19 mouse cellular contexts compared by ENCODE assay signal in genomic region chr6:97610051-97610450, GRCm38 (mm10). TPM values are rescaled to one million over a fixed set of nuclear protein-coding genes. Genes with fewer than 3 reads are reported as not detected.
A peak's percentile ranks its signal among the peaks of the same experiment; 100 is the strongest.
DNase-seq lines count a peak whose midpoint lies in the region; ATAC-seq lines count a peak whose summit lies in the region.
"Had no signal": no experiment of that assay in that cellular context is flagged by ENCODE, and none has a peak within 500 bp of the region (broad histone marks: within the 10 kb centered on the region; RNA-seq: fewer than 3 reads in every experiment).

No protein-coding gene starts in this region.

- peak; percentile 25; the same call in 1 of the 2 replicates for ATAC-seq in kidney, embryonic 15.5 days (replicated peaks; ENCODE audit: low FRiP score)
- peak; percentile 89 for ATAC-seq in hindbrain, embryonic 11.5 days (ENCODE audit: low FRiP score)
- ATAC-seq in hindbrain, embryonic 16.5 days, result 0 out of 2 replicates have a peak, but pooled peaks have one; percentile 50
- ATAC-seq: forebrain, embryonic 16.5 days; lung, postnatal 0 days had no signal

- H3K27me3 ChIP-seq in kidney, embryonic 15.5 days, result peaks cover 2% of the 10 kb centered on the region; the same call in 1 of the 2 replicates
- H3K27me3 ChIP-seq in hindbrain, embryonic 11.5 days (ENCODE audit: control insufficient read depth, insufficient read depth, low read length), result no peaks in the 10 kb centered on the region
- H3K27me3 ChIP-seq in hindbrain, embryonic 16.5 days (replicated peaks; ENCODE audit: control insufficient read depth, insufficient read depth, low read length), result no peaks in the 10 kb centered on the region

- no peak for DNase-seq in kidney, postnatal 14 days
- peak; percentile 41 for DNase-seq in hindbrain, embryonic 11.5 days (ENCODE audit: low spot score)
- peak; percentile 61 for DNase-seq in retina, embryonic 14.5 days (ENCODE audit: low spot score)
- no peak for DNase-seq in urinary bladder, postnatal 10 days (ENCODE audit: low spot score)
- no peak for DNase-seq in kidney, adult 8-10 months
- DNase-seq: adrenal gland, adult 2 months; cerebellum, adult 8-10 months; gastrocnemius, postnatal 36 days; heart, postnatal 36 days; kidney, adult 9 months; liver; midbrain, embryonic 14.5 days; spleen, adult 18-20 months; thymus, postnatal 25 days had no signal

- no peak overlapping the region for H3K9ac ChIP-seq in kidney, embryonic 15.5 days
- H3K9ac ChIP-seq in hindbrain, embryonic 11.5 days (ENCODE audit: low read depth, low read length), result no peak overlapping the region
- H3K9ac ChIP-seq in hindbrain, embryonic 16.5 days (ENCODE audit: low read depth, low read length), result no peak overlapping the region

- no peak overlapping the region for H3K4me2 ChIP-seq in kidney, embryonic 15.5 days
- H3K4me2 ChIP-seq in hindbrain, embryonic 11.5 days (replicated peaks; ENCODE audit: low read depth, low read length), result no peak overlapping the region
- no peak overlapping the region for H3K4me2 ChIP-seq in hindbrain, embryonic 16.5 days (ENCODE audit: low read length)

- no peak overlapping the region for H3K27ac ChIP-seq in kidney, embryonic 15.5 days
- H3K27ac ChIP-seq in hindbrain, embryonic 11.5 days (ENCODE audit: low read depth, low read length), result peak overlapping the region; percentile 48
- no peak overlapping the region for H3K27ac ChIP-seq in hindbrain, embryonic 16.5 days (ENCODE audit: low read depth, low read length)

- no peaks in the 10 kb centered on the region for H3K9me3 ChIP-seq in kidney, embryonic 15.5 days (replicated peaks)
- H3K9me3 ChIP-seq in hindbrain, embryonic 11.5 days (ENCODE audit: control insufficient read depth, low read length), result no peaks in the 10 kb centered on the region
- H3K9me3 ChIP-seq in hindbrain, embryonic 16.5 days (ENCODE audit: control insufficient read depth, low read length), result no peaks in the 10 kb centered on the region

- no peak overlapping the region for H3K4me3 ChIP-seq in kidney, embryonic 15.5 days (replicated peaks)
- H3K4me3 ChIP-seq in hindbrain, embryonic 11.5 days (ENCODE audit: low read depth, low read length), result no peak overlapping the region
- no peak overlapping the region for H3K4me3 ChIP-seq in hindbrain, embryonic 16.5 days (ENCODE audit: low read length)
- H3K4me3 ChIP-seq: myocyte had no signal

- peaks cover 7% of the 10 kb centered on the region for H3K4me1 ChIP-seq in kidney, embryonic 15.5 days
- H3K4me1 ChIP-seq in hindbrain, embryonic 11.5 days (replicated peaks; ENCODE audit: control insufficient read depth, insufficient read depth, low read length), result peaks cover 4% of the 10 kb centered on the region
- no peaks in the 10 kb centered on the region; the same call in 1 of the 2 replicates for H3K4me1 ChIP-seq in hindbrain, embryonic 16.5 days (ENCODE audit: control insufficient read depth, insufficient read depth, low read depth, low read length)

- H3K36me3 ChIP-seq in kidney, embryonic 15.5 days, result no peaks in the 10 kb centered on the region
- no peaks in the 10 kb centered on the region for H3K36me3 ChIP-seq in hindbrain, embryonic 11.5 days (ENCODE audit: control insufficient read depth, insufficient read depth, low read length)
- no peaks in the 10 kb centered on the region for H3K36me3 ChIP-seq in hindbrain, embryonic 16.5 days (ENCODE audit: control insufficient read depth, insufficient read depth, low read length)

- 89% methylated on average over 2 of the region's 2 CpGs for whole genome bisulfite sequencing in kidney, embryonic 15.5 days
- 41% methylated on average over 2 of the region's 2 CpGs for WGBS in hindbrain, embryonic 11.5 days
- WGBS in hindbrain, embryonic 16.5 days, result 38% methylated on average over 2 of the region's 2 CpGs

RNA-seq across cellular contexts. Expression of gene Frmd4b, which starts 7.3 kb away (rescaled TPM):
- 15.2 and 16.2 TPM in 2 replicates for polyA plus RNA-seq in kidney, embryonic 15.5 days (2015; fragmentation: Nextera tagmentation; extraction: Ambion mirVana)
- polyA plus RNA-seq in hindbrain, embryonic 11.5 days (2014; fragmentation: Nextera tagmentation; extraction: Ambion mirVana), result 46.9 and 50.5 TPM in 2 replicates
- 15.8 and 22.2 TPM in 2 replicates for polyA plus RNA-seq in hindbrain, embryonic 16.5 days (2015; fragmentation: Nextera tagmentation; extraction: Ambion mirVana)

Comparison
In these comparisons a context has a peak if more than half of its experiments do, and no peak if none do; other contexts are left out.
1. ATAC-seq: peak in every context shown above with its lines; median percentile 89 in hindbrain, embryonic 11.5 days; 50 in hindbrain, embryonic 16.5 days; 25 in kidney, embryonic 15.5 days.
2. DNase-seq: peak in hindbrain, embryonic 11.5 days (single experiment) and retina, embryonic 14.5 days (single experiment); none in kidney, postnatal 14 days (single experiment), urinary bladder, postnatal 10 days (single experiment) and kidney, adult 8-10 months (0 of 2).